Mouse (Mus musculus) liver, adult (tissue): Measurements from ENCODE around the gene Alpk1.

ENCODE experiments used
- GATA4 ChIP-seq: IDR thresholded peaks from 2 replicates; pipeline ENCODE4 v1.6.1; 2014; ENCODE audit warnings: mild to moderate bottlenecking, low read length; ENCODE audit not compliant: insufficient replicate concordance

The Alpk1 gene

DNA sequence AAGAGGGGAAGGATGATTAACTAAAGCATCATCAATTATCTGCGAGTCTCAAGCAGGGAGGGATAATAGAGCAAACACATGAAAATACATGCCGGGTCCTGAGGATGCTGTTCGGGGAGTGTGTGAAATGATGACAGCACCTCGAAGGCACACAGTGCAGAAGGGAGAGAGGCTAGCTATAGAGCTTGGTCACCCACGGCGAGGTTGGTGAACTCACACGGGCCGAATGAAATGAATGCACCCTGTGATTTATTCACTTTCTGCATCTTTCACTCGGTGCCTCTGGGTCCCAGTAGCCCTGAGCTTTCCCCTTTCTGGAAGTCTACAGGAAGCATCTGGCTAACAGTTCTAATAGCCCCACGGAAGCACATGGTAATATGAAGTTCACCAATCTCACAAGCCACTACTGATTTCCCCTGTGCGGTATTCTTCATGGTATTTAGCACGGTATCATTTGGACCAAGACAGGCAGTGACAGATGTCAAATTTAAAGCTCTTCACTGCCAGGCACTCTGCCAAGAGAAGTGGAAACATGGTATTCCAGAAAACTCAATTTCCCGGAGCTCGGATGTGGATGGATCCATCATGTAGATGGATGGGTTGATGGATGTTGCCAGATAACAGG, 50.7 kb downstream of the Alpk1 start:
- TF ChIP-seq GATA4 = no peak

DNA sequence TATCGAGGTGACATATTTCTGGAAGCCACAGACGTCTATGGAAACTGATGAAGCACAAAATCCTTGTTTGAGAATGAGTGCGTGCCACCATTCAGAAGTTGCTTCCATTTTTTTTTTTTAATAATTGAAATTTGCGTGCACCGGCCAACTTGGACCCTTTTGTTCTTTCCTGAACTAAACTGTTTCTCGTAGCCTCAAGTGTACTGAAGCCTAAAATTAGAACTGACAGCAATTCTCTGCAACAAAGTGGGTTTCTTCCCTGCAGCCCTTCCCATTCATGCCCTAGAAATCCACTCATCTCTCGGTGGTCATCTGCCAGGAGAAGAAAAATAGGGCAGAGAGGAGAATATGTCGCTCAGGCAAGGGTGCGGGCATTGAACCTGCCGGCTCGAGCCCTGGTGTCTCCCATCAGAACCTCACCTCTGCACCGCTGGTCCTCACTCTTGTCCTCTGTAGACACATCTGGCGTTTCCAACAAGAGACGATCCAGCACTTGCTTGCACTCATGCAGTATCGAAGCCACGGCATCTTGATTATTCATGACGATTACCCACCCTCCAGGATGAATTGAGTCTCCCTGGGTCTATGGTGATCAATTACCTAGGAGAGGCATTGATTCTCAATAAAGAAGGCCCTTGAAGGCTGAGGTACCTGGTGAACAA, 51.3 kb downstream of the Alpk1 start:
- no peak for TF ChIP-seq GATA4

DNA sequence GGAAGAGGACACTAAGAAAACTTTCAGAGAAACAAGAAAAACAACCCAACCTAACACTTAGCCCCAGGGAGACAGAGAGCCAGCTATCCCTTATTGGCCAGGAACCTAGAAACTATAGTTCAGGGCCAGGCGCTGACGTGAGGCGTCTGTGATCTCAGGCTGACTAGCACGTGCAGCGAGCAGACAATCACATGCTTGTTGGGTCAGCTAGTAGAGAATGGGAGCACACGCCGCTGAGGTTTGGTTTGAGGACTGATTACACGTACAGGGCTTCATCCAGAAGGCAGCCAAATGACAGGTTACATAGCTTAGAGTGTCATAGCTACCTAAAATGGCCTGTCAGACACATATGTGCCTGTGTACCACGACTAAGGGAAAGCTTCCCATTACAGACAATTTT, 52.3 kb downstream of the Alpk1 start:
- TF ChIP-seq GATA4 = no peak

DNA sequence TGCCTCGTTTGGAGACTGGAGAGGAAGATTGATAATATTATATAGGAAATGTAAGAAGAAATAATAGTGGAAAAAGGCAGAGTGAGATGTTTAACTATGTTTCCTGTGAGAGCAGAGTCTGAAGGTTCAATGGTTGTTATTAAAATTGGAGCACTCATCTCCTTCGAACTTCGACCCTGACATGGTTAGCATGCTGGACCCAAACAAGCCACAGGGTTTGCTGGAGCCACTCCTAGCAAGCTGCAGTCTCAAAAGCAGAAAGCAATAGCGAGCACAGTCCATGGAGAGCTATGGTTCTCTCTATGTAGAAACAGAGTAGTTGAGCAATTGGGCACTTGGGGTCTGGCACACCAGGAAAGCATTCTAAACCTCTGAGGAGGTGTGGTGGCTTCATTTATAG, 59.4 kb downstream of the Alpk1 start:
- no peak for TF ChIP-seq GATA4

DNA sequence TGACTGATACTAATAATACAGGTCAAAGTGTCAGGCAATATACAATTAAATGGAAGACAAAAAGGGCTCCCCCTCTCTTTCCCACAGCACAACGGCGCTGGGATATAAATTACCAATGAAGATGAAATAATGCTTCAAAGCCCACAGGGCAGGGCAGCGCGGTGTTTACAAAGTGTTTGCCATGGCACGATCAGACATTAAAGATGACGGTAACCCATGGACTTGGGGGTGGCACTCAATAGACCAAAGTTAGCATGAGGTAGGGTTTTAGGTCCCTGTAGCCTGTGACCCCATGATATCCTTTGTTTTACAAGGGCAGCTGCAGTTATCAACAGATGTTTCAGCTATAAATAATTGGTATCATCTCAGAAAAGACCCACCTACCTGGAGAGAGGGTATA, 60.3 kb downstream of the Alpk1 start:
- no peak for TF ChIP-seq GATA4

DNA sequence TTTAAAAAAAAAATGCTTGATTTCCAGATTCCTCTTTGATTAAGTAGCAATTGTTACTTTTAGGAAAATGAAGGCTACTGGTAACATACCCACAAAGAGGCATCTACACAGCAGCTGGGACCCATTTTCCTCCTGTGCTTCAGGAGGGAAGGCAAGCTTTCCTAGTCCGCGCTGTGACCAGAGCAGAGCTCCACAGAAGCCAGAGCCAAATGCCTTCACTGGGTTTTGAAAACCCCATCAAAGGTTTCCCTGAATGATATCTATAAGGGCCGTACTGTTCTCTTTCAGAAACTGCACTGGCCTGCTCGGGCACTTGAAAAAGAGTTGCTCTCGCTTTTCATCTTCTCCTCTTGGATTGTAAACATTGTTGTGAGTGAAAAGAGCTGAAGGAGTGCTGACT, 60.7 kb downstream of the Alpk1 start:
- TF ChIP-seq GATA4 = no peak

DNA sequence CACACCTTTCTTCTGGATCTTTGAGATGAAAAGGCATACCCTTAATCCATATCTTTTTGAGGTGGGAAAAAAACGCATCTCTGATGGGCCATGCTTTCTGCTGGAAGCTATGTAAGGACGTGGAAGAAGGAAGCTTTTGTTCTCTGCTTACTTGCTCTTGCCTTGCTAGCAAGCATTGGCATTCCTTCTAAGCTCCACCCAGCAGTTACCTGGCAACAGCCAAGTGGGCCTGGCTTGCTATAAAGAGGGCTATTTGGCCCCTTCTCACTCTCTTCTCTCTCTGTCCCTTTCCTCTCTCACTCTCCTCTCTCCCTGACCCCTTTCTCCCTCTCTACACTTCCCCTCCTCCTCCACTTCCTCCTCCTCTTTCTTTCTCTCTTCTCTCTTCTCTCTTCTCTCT, 63.6 kb downstream of the Alpk1 start:
- no peak for TF ChIP-seq GATA4

DNA sequence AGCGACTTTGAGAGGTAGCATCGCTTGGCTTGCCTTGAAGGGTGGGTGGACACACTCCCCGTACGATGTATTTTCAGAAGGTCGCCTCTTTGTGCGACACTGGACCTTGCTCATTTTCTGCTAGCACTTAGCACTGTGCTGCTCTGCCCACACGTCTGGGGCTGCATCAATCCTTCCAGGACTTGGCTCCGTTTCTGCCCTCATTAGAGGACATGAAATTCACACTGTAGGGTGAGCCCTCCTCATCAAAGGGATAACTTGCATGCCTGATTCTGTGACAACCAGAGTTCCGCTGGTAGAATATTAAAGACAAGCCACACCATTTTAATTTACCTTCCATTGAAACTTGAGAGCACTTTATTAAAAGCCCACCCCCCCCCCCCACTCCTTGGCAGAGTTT, 67.2 kb downstream of the Alpk1 start:
- TF ChIP-seq GATA4 = no peak

DNA sequence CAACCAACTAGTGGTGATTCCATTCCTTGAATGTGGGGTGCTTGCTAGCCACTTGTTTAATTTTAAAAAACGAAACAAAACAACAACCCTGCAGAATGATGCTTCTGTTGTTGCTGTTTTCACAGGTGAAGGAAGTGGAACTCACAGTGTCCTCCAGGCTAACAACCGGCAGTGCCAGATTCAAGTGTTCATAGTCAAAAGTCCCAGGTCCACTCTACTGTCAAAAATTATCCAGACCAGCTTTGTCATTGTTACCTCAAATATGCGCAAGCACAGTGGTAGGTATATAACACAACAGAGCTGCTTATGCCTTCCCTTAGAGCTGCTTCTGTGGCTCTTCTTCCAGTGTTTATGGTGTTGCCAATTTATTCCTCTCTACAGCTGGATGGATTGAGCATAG, 68.8 kb downstream of the Alpk1 start:
- no peak for TF ChIP-seq GATA4

DNA sequence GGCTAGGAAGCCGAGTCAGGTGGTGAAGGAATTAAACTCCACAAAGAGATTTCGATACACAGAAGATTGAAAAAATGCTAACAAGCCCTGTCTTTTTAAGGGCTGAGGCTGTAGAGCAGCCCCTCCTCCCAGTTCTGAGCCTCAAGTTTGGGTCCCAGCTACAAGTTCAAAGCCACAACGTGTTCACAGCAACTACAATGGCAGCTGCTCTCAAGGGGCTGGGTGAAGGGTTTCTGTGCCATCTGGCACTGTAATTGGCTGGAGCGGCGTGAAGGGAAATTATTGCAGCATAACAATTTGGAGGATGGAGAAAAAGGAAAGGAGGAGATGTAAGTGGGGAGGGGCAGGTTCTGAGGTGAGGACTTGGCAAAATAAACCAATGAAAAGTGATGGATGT, 73.2 kb downstream of the Alpk1 start:
- TF ChIP-seq GATA4 = no peak

DNA sequence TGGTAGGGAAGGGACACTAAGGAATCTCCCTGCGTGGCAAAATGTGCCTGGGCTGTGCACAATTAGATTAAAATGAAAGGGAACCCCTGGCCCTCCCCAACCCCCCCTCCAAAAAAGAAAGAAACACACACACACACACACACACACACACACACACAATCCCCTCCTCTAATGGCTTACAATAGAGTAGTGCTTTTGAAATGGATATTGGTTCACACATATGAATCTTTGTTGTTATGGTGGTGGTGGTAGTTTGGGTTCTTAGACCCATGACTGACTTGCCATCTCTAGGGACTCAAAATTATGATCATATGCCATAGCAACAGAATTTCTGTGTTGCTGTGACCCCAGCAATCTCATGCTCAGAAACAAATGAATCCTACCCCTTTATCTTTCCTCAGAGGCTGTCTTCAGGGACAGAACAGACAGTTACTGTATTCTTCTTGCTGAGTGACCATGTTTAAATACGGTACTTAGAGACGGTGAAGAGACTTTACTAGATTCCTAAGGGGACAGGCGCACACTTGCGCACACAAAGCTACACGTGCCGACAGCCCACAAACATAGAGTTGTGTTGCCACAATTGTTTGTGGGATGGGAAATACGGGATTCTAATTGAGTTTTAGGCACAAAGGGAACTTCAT, 73.8 kb downstream of the Alpk1 start:
- no peak for TF ChIP-seq GATA4

DNA sequence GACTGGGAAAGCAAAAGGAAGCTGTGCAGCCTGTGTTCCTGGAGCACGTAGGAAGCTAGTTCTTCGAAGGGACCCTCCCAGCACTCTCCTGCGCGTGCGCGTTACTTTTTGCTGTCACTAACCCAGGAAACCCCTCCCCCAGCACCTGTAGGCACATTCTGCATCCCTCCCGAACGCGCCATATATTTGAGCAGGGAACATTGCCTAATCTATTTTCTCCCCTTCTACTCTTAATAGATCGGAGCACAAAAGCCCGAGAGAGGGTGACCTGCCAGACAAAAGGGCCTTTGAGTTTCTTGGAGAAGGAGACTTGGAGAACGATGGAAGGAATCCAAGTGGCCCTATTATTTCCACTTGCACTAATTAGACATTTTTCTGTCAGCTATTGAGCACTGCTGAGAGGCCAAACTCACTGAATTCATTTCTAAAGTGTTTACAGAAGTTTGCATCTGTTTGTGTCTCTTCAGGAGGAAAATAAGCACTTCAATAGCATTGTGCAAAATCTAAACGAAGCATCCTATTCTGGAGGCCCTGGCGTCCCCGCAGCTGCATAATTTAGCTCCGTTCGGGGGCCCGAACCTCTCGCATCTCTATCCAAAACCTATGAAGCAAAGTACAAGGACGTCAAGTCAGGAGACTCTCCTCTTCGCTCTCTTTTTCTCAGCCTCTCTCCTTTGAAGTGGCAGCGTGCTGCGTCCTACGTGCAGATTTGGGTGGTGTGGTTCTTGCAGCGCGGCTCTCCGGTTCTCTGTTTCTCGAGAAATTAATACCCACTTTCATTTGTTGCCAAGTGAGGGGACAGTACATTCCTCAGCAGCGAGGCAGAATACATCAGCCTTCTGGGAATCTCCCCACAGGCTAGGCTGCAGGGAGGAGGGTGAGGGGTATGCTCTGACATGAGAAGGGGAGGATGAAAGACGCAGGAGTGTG, 74.5 kb downstream of the Alpk1 start:
- no peak for TF ChIP-seq GATA4

DNA sequence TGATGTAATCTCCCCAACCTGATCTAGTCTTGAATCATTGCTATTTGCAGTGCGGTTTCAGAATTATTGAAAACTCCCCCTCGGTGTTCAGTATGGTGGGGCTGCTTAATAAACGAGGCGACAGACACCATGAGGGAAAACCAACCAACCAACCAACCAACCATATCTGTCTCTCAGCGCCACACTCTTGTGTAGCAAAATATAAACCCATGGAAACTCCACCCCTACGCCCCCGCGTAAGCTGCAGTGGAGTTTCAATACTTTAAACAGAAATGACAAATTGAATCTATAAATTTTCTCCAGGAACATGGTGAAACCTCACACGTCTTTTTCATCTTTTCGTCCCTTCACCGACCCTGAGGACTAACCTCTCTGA, 75.2 kb downstream of the Alpk1 start:
- TF ChIP-seq GATA4 = no peak

DNA sequence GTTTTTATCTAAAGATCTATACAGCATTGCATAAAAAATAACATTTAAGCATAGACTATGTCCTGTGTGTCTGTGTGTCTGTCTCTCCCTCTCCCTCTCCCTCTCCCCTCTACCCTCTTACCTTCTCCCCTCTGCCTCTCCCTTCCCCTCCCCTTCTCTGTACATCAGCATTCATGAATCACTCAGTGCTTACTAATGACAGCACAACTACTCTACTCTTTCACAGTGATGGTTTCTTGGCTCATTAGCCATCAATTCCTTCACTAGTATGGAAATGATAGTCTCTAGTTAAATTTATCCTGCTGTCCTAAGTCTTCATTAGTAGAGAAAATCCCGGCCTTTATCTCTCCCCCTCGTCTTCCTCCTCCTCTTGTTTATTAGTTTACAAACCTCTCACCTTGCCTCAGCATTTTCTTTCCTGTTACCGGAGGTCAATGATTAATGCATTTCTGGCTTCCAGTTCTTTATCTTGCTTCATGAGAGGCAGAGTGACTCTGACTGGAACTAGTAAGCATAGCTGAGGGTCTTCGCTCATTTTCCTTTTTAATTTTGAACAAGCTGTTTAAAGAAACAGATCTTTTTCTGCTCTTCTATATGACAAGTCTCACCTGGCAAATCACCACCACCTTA, 79.0 kb downstream of the Alpk1 start:
- no peak for TF ChIP-seq GATA4

DNA sequence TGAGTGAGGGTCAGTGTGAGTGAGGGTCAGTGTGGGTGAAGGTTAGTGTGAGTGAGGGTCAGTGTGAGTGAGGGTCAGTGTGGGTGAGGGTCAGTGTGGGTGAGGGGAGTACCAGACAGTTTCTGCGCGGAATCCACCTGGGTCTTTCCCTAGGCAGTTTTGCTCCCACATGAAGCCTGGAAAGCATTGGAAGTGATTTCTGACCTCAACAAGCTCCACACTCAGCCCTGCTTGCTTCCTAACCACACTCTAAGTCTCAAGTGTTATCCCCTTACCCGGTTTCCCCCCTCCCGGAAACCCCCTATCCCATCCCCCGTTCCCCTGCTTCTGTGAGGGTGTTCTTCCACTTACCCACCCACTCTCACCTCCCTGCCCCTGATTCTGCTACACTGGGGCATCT, 81.7 kb downstream of the Alpk1 start:
- TF ChIP-seq GATA4 = no peak
